Mouse (Mus musculus): ENCODE results near the gene Dmrt2.

Gene Dmrt2

GRCm38 (mm10) chr19:25672101-25672950, at the start of gene Dmrt2:
TSS of gene Dmrt2 (plus strand) at chr19:25672411.
- ChIA-PET CTCF (interaction anchor here in 3 of 4 experiments (0.7 to 1.2 kb wide), 5 partner anchors 20 to 565 kb away, joined by 3 to 5 read pairs (median 3); partner anchors contain the start of gene Dmrt1 (in 1 of the 3)), POLR2A (interaction anchor here (0.6 to 1.7 kb wide), 14 partner anchors 60 to 1127 kb away, joined by 3 to 7 read pairs (median 4); partner anchors contain the start of genes Cbwd1 (in 2 of the 4), Dmrt1 (in 1 of the 4), Dmrt3 (in 1 of the 4) and Kank1 (in 1 of the 4))

GRCm38 (mm10) chr19:25628490-25628889, 43.7 kb upstream of the Dmrt2 start:
- POLR2A ChIA-PET = no interaction called here

DNA sequence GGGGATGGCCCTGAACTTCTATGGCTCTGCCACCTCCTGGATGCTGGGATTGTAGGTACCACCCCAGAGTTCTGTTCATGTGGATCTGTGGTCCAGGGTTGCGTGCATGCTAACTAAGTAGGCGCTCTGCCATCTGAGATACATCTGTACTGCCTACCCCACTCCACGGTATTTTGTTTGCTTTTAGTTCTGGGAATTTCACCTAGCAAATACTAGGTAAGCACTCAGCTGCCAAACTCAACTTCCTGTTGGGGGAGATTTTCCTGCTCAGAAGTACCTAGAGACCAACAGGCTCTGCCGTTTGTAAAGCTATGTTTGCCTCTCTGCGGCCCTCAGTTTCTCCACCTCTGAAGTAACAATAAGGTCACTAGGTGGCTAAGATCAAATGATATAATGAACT, 37.1 kb upstream of the Dmrt2 start:
- ChIA-PET CTCF (interaction anchor here in 2 of 4 experiments (0.6 to 1.8 kb wide), 8 partner anchors 12 to 184 kb away, joined by 3 to 12 read pairs (median 4); partner anchors contain the start of gene Dmrt2 (in 1 of the 2)), POLR2A (interaction anchor here in 2 of 4 experiments (0.5 to 1.1 kb wide), 2 partner anchors 673 to 1678 kb away, joined by 3 to 7 read pairs; partner anchors contain the start of gene Cbwd1 (in 1 of the 2))

More at GRCm38 (mm10) chr19:25628490-25628889, 43.7 kb upstream of the Dmrt2 start:
- CTCF ChIA-PET = interaction anchor here in 1 of 4 experiments (0.7 kb wide), 1 partner anchor 152 kb away, joined by 3 read pairs; no protein-coding TSS in a partner anchor

GRCm38 (mm10) chr19:25635622-25636244, 36.5 kb upstream of the Dmrt2 start:
- ChIA-PET POLR2A (interaction anchor here (0.5 to 1.1 kb wide), 7 partner anchors 12 to 1679 kb away, joined by 3 to 7 read pairs (median 6); partner anchors contain the start of gene Cbwd1 (in 2 of the 4)), CTCF (interaction anchor here (0.5 to 2.6 kb wide), 62 partner anchors 8 to 689 kb away, joined by 3 to 12 read pairs (median 4); partner anchors contain the start of genes Dmrt1 (in 1 of the 4) and Dmrt2 (in 1 of the 4))

GRCm38 (mm10) chr19:25638766-25639361, 33.3 kb upstream of the Dmrt2 start:
- ChIA-PET POLR2A (no interaction called here), CTCF (interaction anchor here in 2 of 4 experiments (0.6 to 1.7 kb wide), 3 partner anchors 27 to 1180 kb away, joined by 3 to 9 read pairs (median 5); no protein-coding TSS in a partner anchor)

DNA sequence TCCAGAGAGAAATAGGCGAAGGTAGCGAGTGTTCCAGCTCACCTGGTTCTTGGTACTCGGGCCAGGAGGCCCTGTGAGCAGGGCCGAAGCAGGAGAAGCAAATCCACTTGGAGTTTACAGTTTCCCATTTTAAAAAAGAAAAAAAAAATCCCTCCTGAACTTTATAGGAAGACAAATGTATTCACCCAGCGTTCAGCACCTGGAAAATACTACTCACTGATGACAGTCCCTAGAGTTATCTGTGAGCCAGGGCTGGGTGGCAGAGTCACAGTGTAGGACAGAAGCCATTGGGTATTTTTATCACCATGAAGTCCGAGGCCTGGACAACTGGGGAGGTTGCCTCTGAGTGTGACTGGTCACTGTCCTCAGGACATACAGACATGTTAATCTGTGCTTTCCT, 30.4 kb upstream of the Dmrt2 start:
- POLR2A ChIA-PET = no interaction called here

DNA sequence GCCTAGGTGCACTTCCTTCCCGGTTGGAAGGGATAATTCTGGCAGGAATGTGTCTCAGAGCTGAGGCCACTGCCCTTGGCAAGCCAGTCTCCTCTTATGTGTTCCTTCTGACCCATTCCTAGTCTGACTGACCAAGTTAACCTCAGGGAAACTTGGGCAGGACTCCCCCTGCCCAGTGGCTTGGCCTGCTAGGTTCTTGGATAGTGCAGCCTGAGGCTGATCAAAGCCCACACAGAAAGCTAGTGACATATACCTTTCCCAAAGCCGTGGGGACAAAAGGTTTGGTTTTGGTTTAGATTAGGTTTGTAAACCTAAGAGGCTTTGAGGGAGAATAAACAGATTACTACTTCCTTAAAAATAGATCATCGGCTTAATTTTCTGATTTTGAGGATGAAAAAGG, 25.1 kb upstream of the Dmrt2 start:
- ChIA-PET CTCF (interaction anchor here in 2 of 4 experiments (0.6 to 3.2 kb wide), 3 partner anchors 11 to 630 kb away, joined by 3 to 8 read pairs (median 4); no protein-coding TSS in a partner anchor), POLR2A (interaction anchor here in 1 of 4 experiments (0.5 to 2.1 kb wide), 2 partner anchors 11 to 18 kb away, joined by 4 to 6 read pairs; no protein-coding TSS in a partner anchor)

More for the DNA sequence above, 30.4 kb upstream of the Dmrt2 start:
- CTCF ChIA-PET = no interaction called here

DNA sequence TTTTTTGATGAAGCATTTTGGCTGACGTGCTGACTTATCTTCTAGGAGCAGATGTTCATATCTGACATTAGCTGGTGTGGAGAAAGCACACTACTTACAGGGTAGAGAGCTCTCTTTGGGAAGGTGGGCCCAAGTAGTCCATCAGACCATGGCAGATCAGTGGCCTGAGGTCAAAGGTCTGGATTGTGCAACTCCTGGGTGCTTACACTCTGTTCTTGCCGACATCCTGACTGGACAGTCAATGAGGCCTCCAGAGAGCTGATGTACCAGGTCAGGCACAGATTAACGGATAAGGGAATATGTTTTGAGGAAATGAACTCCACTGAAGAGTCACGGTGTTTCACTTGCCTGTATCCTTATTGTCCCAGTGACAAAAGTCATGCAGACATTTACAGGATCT, 23.5 kb upstream of the Dmrt2 start:
- ChIA-PET POLR2A (interaction anchor here in 2 of 4 experiments (0.5 to 2.1 kb wide), 4 partner anchors 13 to 302 kb away, joined by 3 to 6 read pairs (median 4); no protein-coding TSS in a partner anchor), CTCF (interaction anchor here in 2 of 4 experiments (0.6 to 3.2 kb wide), 3 partner anchors 13 to 292 kb away, joined by 3 to 8 read pairs (median 5); no protein-coding TSS in a partner anchor)

- POLR2A ChIA-PET = no interaction called here
- CTCF ChIA-PET = interaction anchor here in 2 of 4 experiments (0.6 to 1.7 kb wide), 4 partner anchors 10 to 15 kb away, joined by 3 to 6 read pairs (median 4); no protein-coding TSS in a partner anchor
Measured at GRCm38 (mm10) chr19:25650474-25650873, 21.7 kb upstream of the Dmrt2 start.

DNA sequence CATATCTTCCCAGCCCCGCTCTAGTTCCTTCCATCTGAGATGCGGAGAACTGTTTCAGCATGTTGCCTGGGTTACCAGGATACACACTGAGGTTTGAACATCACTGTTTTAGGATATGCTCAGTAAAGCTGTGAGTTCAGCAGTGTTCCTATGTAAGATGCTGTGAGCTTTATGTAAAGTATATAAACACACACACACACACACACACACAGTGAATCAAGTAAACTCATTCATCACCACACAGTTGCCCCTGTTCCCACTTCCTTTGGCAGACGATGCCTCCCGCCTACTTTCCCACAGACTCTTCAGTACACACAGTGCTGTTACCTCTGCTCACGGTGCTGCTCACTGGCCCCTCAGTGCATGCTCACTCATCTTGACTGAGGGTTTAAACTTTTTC, 19.7 kb upstream of the Dmrt2 start:
- ChIA-PET CTCF (interaction anchor here in 2 of 4 experiments (0.6 to 1.0 kb wide), 3 partner anchors 13 to 16 kb away, joined by 3 read pairs; no protein-coding TSS in a partner anchor), POLR2A (interaction anchor here in 1 of 4 experiments (0.6 kb wide), 1 partner anchor 935 kb away, joined by 4 read pairs; no protein-coding TSS in a partner anchor)

- ChIA-PET POLR2A (no interaction called here), CTCF (interaction anchor here in 1 of 4 experiments (1.2 kb wide), 1 partner anchor 18 kb away, joined by 3 read pairs; no protein-coding TSS in a partner anchor)
Measured at GRCm38 (mm10) chr19:25654034-25654749, 18.0 kb upstream of the Dmrt2 start.

- CTCF ChIA-PET = interaction anchor here (0.5 to 1.4 kb wide), 27 partner anchors 8 to 785 kb away, joined by 3 to 13 read pairs (median 3); partner anchors contain the start of gene Cbwd1 (in 1 of the 4)
- POLR2A ChIA-PET = interaction anchor here in 3 of 4 experiments (0.6 to 0.9 kb wide), 6 partner anchors 19 to 1764 kb away, joined by 3 to 7 read pairs (median 4); partner anchors contain the start of genes Dmrt1 (in 1 of the 3) and Pum3 (in 1 of the 3)
Measured at GRCm38 (mm10) chr19:25665486-25666339, 6.5 kb upstream of the Dmrt2 start.

DNA sequence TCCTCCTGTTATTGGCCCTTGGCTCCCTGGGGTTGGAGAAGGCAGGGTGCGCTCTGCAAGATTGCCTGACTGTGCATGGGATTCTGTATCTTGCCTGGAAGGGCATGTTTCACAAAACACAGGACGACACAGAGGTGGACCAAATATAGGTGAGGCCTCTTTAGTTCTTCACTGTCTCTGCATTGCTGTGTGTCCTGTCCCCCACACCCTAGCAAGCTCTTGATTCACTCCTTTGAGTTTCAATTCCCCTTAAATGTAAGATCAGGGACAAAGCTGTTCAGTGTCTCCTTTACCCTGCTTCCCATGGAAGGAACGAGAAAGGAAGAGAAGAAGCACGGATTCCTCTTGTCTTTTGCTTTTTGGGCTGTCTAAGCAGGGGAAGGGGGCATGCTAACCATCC, 4.4 kb upstream of the Dmrt2 start:
- ChIA-PET CTCF (no interaction called here), POLR2A (no interaction called here)

DNA sequence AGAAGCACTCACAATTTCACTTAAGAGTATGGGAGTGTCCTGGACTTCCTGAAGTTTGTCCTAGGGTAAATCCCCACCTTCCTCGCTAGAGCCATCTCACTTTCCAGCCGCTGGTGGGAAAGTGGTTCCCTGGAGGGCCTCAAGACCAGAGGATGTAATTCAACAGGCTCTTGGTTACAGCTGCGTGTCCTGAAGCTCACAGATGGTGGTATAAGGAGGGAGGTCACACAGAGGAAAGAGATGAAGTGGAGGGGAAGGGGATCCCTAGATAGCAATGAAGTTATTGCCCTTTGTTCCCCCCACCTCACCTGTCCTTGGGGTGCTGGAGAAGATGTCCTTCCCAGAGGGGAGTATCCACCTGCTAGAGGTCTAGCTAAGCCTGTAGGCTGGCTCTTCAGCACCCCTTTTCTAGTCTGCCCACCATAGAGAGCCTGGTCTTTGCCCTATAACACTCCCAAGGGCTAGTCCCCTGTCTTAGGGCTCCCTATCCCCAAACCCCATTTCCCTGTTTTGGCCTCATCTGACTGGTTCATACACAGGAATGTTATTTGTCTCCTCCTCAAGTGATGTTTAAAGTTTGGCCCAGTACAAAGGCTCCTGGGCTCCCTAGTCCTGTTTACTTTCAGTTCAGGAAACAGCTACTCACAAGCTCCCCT, 2.5 kb upstream of the Dmrt2 start:
- ChIA-PET POLR2A (interaction anchor here in 3 of 4 experiments (0.5 to 1.5 kb wide), 5 partner anchors 53 to 1233 kb away, joined by 3 to 5 read pairs (median 3); no protein-coding TSS in a partner anchor), CTCF (interaction anchor here in 1 of 4 experiments (0.6 to 0.7 kb wide), 2 partner anchors 34 to 1726 kb away, joined by 3 read pairs; no protein-coding TSS in a partner anchor)

GRCm38 (mm10) chr19:25670571-25671285, 1.5 kb upstream of the Dmrt2 start:
- CTCF ChIA-PET = no interaction called here

More at GRCm38 (mm10) chr19:25670571-25671285, 1.5 kb upstream of the Dmrt2 start:
- POLR2A ChIA-PET = interaction anchor here in 2 of 4 experiments (0.6 to 1.6 kb wide), 2 partner anchors 65 to 83 kb away, joined by 5 read pairs; no protein-coding TSS in a partner anchor

All from embryonic stem cell, embryonic (primary cell).